Mouse (Mus musculus) liver, adult 2 months (tissue): Measurements from ENCODE around the gene Rnf5.

Experiments used
- CTCF ChIP-seq: fragments of 200-500 bp; IDR thresholded peaks from 2 replicates; pipeline ENCODE4 v1.5.1; 2011; ENCODE audit warnings: low read depth, low read length, control low read depth
- POLR2A ChIP-seq: fragments of 200-500 bp; IDR thresholded peaks from 2 replicates; pipeline ENCODE4 v1.6.1; 2011; ENCODE audit warnings: low read length, control low read depth; ENCODE audit not compliant: insufficient read depth; ENCODE audit errors: extremely low read depth

DNA sequence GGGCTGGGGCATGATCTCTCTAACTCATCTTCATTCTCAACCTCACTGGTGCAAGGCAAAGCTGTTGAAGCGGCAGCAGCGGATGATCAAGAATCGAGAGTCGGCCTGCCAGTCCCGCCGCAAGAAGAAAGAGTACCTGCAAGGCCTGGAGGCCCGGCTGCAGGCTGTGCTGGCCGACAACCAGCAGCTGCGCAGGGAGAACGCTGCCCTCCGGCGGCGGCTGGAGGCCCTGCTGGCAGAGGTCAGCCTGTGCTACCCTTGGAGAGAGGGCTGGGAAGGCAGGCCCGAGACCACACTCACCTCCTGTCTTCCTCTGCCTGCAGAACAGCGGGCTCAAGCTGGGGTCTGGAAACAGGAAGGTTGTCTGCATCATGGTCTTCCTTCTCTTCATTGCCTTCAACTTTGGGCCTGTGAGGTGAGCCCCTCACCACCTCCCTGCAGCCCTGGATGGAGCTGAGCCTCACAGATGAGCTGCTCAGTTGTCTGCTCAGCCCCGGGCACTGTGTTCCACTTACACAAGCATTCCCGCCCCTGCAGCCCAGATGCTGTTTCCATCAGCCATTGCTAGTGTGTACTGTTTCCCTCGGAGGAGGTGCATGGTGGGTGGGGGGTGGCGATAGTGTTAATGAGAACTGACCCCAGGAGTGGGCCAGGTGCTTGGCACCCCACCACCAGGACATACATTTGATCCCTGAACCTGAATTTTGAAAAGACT lies 48.2 kb upstream of the Rnf5 start:
- TF ChIP-seq POLR2A (no peak), CTCF (peak; percentile 66)
